Mouse (Mus musculus) MEL (cell line): ENCODE results near the gene Fam217b. TPM values are rescaled to one million over a fixed set of nuclear protein-coding genes. Genes with fewer than 3 reads are reported as not detected.

Experiments
- DNase-seq: peaks from one replicate; pipeline ENCODE4 v3.0.0; 2011; ENCODE audit warnings: low read depth, low spot score
- H3K27ac ChIP-seq: 2 replicates; pipeline ENCODE4 v1.5.1; 2012; ENCODE audit warnings: low read depth, mild to moderate bottlenecking, control low read depth, low read length, moderate library complexity; ENCODE audit not compliant: control insufficient read depth
- H3K27me3 ChIP-seq, 2 experiments: fragments of 150-350 bp in 1 of 2; sonication (generic) in 1 of 2; 2 replicates each; pipeline ENCODE4 v1.6.1; 2012; ENCODE audit warnings: low read length in 2 of 2, mild to moderate bottlenecking in 2 of 2, improper control_type of control experiment in 1 of 2, moderate library complexity in 1 of 2; ENCODE audit not compliant: insufficient read depth in 2 of 2, control insufficient read depth in 1 of 2
- H3K36me3 ChIP-seq, 2 experiments: 2 replicates each; pipeline ENCODE4 v1.6.1; 2012 to 2014; ENCODE audit warnings: low read length in 2 of 2, improper control_type of control experiment in 1 of 2, inconsistent platforms in 1 of 2, mild to moderate bottlenecking in 1 of 2; ENCODE audit not compliant: insufficient read depth in 2 of 2, control insufficient read depth in 1 of 2
- H3K4me1 ChIP-seq, 2 experiments: fragments of 150-350 bp in 1 of 2; sonication (generic) in 1 of 2; 2 replicates each; pipeline ENCODE4 v1.6.1; 2012; ENCODE audit warnings: low read length in 2 of 2, improper control_type of control experiment in 1 of 2, mild to moderate bottlenecking in 1 of 2; ENCODE audit not compliant: insufficient read depth in 2 of 2, control insufficient read depth in 1 of 2
- H3K4me3 ChIP-seq, 2 experiments: fragments of 150-350 bp in 1 of 2; sonication (generic) in 1 of 2; 2 replicates each; pipeline ENCODE4 v1.5.1; 2012; ENCODE audit warnings: low read depth in 2 of 2, low read length in 2 of 2, mild to moderate bottlenecking in 2 of 2, moderate library complexity in 2 of 2, control low read depth in 1 of 2, improper control_type of control experiment in 1 of 2; ENCODE audit not compliant: control insufficient read depth in 1 of 2, insufficient read depth in 1 of 2
- H3K79me2 ChIP-seq: 2 replicates; pipeline ENCODE4 v1.6.1; 2012; ENCODE audit warnings: mild to moderate bottlenecking, low read length, moderate library complexity; ENCODE audit not compliant: control insufficient read depth, poor library complexity, insufficient read depth
- H3K9ac ChIP-seq: 2 replicates; pipeline ENCODE4 v1.6.1; 2012; ENCODE audit warnings: low read depth, mild to moderate bottlenecking, control low read depth, low read length, moderate library complexity; ENCODE audit not compliant: control insufficient read depth, poor library complexity, severe bottlenecking
- H3K9me3 ChIP-seq: fragments of 150-350 bp; sonication (generic); replicated peaks from 2 replicates; pipeline ENCODE4 v1.6.1; 2012; ENCODE audit warnings: mild to moderate bottlenecking, low read length, improper control_type of control experiment, moderate library complexity; ENCODE audit not compliant: insufficient read depth
- BHLHE40 ChIP-seq: IDR thresholded peaks from 2 replicates; pipeline ENCODE4 v1.6.1; 2012; ENCODE audit warnings: low read depth, mild to moderate bottlenecking, inconsistent platforms, low read length, improper control_type of control experiment, borderline replicate concordance
- CHD2 ChIP-seq: IDR thresholded peaks from 2 replicates; pipeline ENCODE4 v1.6.1; 2011; ENCODE audit warnings: low read length, improper control_type of control experiment
- EP300 ChIP-seq, 2 experiments: IDR thresholded peaks; 2 replicates each; pipeline ENCODE4 v1.6.1; 2011; ENCODE audit warnings: improper control_type of control experiment in 2 of 2, low read length in 2 of 2, low read depth in 1 of 2, mild to moderate bottlenecking in 1 of 2
- HCFC1 ChIP-seq: IDR thresholded peaks from 2 replicates; pipeline ENCODE4 v1.6.1; 2012; ENCODE audit warnings: low read depth, mild to moderate bottlenecking, inconsistent platforms, low read length, improper control_type of control experiment, moderate library complexity
- KAT2A ChIP-seq: conservative IDR thresholded peaks from 2 replicates; pipeline ENCODE4 v1.6.1; 2012; ENCODE audit warnings: low read depth, low read length, improper control_type of control experiment, inconsistent platforms
- MAFK ChIP-seq: IDR thresholded peaks from 2 replicates; pipeline ENCODE4 v1.6.1; 2011; ENCODE audit warnings: low read depth, mild to moderate bottlenecking, low read length, improper control_type of control experiment, borderline replicate concordance
- MAZ ChIP-seq: IDR thresholded peaks from 2 replicates; pipeline ENCODE4 v1.6.1; 2012; ENCODE audit warnings: low read depth, mild to moderate bottlenecking, inconsistent platforms, low read length, improper control_type of control experiment
- MEF2A ChIP-seq: IDR thresholded peaks from 2 replicates; pipeline ENCODE4 v1.6.1; 2014; ENCODE audit warnings: low read depth, mild to moderate bottlenecking, inconsistent platforms, low read length, improper control_type of control experiment; ENCODE audit not compliant: poor library complexity, insufficient replicate concordance, severe bottlenecking; ENCODE audit errors: extremely low read depth
- MXI1 ChIP-seq: IDR thresholded peaks from 2 replicates; pipeline ENCODE4 v1.6.1; 2011; ENCODE audit warnings: mild to moderate bottlenecking, low read depth, low read length, improper control_type of control experiment
- MYC ChIP-seq: IDR thresholded peaks from 2 replicates; pipeline ENCODE4 v1.6.1; 2011; ENCODE audit warnings: low read depth, mild to moderate bottlenecking, low read length, improper control_type of control experiment, moderate library complexity
- NELFE ChIP-seq: IDR thresholded peaks from 2 replicates; pipeline ENCODE4 v1.6.1; 2011; ENCODE audit warnings: low read depth, low read length, improper control_type of control experiment
- NRF1 ChIP-seq: IDR thresholded peaks from 2 replicates; pipeline ENCODE4 v1.6.1; 2014; ENCODE audit warnings: low read depth, mild to moderate bottlenecking, inconsistent platforms, low read length, improper control_type of control experiment, moderate library complexity; ENCODE audit not compliant: poor library complexity, insufficient read depth, severe bottlenecking
- POLR2AphosphoS2 ChIP-seq: IDR thresholded peaks from 2 replicates; pipeline ENCODE4 v1.6.1; 2011; ENCODE audit warnings: low read length, improper control_type of control experiment
- POLR2AphosphoS5 ChIP-seq: IDR thresholded peaks from 2 replicates; pipeline ENCODE4 v1.6.1; 2012; ENCODE audit warnings: low read depth, borderline replicate concordance, mild to moderate bottlenecking, inconsistent platforms, low read length, moderate library complexity, mixed read lengths
- TAL1 ChIP-seq: IDR thresholded peaks from 2 replicates; pipeline ENCODE4 v1.6.1; 2012; ENCODE audit warnings: mild to moderate bottlenecking, inconsistent platforms, low read length, moderate library complexity, mixed read lengths
- TBP ChIP-seq: IDR thresholded peaks from 2 replicates; pipeline ENCODE4 v1.8.0; 2011; ENCODE audit warnings: low read depth, low read length, improper control_type of control experiment
- USF2 ChIP-seq, 2 experiments: IDR thresholded peaks; 2 replicates each; pipeline ENCODE4 v1.6.1; 2011 to 2012; ENCODE audit warnings: improper control_type of control experiment in 2 of 2, low read length in 2 of 2, borderline replicate concordance in 1 of 2, inconsistent platforms in 1 of 2, low read depth in 1 of 2, mild to moderate bottlenecking in 1 of 2; ENCODE audit not compliant: insufficient read depth in 1 of 2
- ZC3H11A ChIP-seq: IDR thresholded peaks from 2 replicates; pipeline ENCODE4 v1.6.1; 2012; ENCODE audit warnings: low read depth, mild to moderate bottlenecking, inconsistent platforms, low read length, improper control_type of control experiment
- ZKSCAN1 ChIP-seq: IDR thresholded peaks from 2 replicates; pipeline ENCODE4 v1.6.1; 2012; ENCODE audit warnings: low read depth, mild to moderate bottlenecking, inconsistent platforms, low read length, improper control_type of control experiment, moderate library complexity
- ZNF384 ChIP-seq: IDR thresholded peaks from 2 replicates; pipeline ENCODE4 v1.6.1; 2012; ENCODE audit warnings: low read depth, mild to moderate bottlenecking, inconsistent platforms, low read length, improper control_type of control experiment
- polyA plus RNA-seq, 2 experiments: library from polyadenylated mRNA; stranded (reverse) in 1 of 2; unstranded in 1 of 2; fragments of >175 nt in 1 of 2; fragments of >200 nt in 1 of 2; gene quantifications; 2 replicates each; pipeline versions ENCODE4 v1.2.1 to v1.2.4; 2012; ENCODE audit warnings: low replicate concordance in 2 of 2, low read depth in 1 of 2; ENCODE audit not compliant: insufficient read length in 2 of 2, insufficient read depth in 1 of 2, missing spikeins in 1 of 2
- total RNA-seq: library from RNA; depleted of rRNA; stranded (reverse); fragments of 300-350 nt; gene quantifications from 2 replicates; pipeline ENCODE4 v1.2.3, GENCODE M21; 2012

The Fam217b gene
- total and polyA plus RNA-seq, 3 experiments, result not detected

GRCm38 (mm10) chr2:178437311-178437710 lies 23.0 kb downstream of the Fam217b start:
- H3K27ac ChIP-seq, result no peak overlapping the region
- no peaks in the 10 kb centered on the region for H3K27me3 ChIP-seq
- no peak for DNase-seq
- no peak for TF ChIP-seq ZNF384
- no peak overlapping the region for H3K9ac ChIP-seq
- no peaks in the 10 kb centered on the region for H3K9me3 ChIP-seq
- no peak overlapping the region for H3K4me3 ChIP-seq
- H3K4me1 ChIP-seq, result no peaks in the 10 kb centered on the region
- no peaks in the 10 kb centered on the region for H3K36me3 ChIP-seq
- H3K79me2 ChIP-seq, result no peaks in the 10 kb centered on the region

GRCm38 (mm10) chr2:178449386-178449785 lies 35.1 kb downstream of the Fam217b start:
- Histone ChIP-seq H3K4me1 (no peaks in the 10 kb centered on the region), H3K9ac (no peak overlapping the region), H3K27me3 (no peaks in the 10 kb centered on the region), H3K36me3 (no peaks in the 10 kb centered on the region), H3K79me2 (no peaks in the 10 kb centered on the region), H3K4me3 (no peak overlapping the region), H3K9me3 (no peaks in the 10 kb centered on the region; the same call in 1 of the 2 replicates), H3K27ac (no peak overlapping the region)
- DNase-seq, result no peak
- TF ChIP-seq CHD2, result no peak
- TF ChIP-seq EP300 (IDR thresholded peaks at IDR 0.05; ENCODE audit: low read depth in 1 of 2, low read length in 2 of 2), result no peak
- no peak for TF ChIP-seq TBP
- no peak for TF ChIP-seq ZKSCAN1
- no peak for TF ChIP-seq MXI1
- no peak for TF ChIP-seq TAL1
- no peak for TF ChIP-seq MYC
- no peak for TF ChIP-seq POLR2AphosphoS5
- TF ChIP-seq BHLHE40, result no peak
- TF ChIP-seq NELFE, result no peak
- TF ChIP-seq MEF2A, result no peak
- no peak for TF ChIP-seq MAZ
- TF ChIP-seq HCFC1, result no peak
- no peak for TF ChIP-seq MAFK
- no peak for TF ChIP-seq NRF1
- TF ChIP-seq ZC3H11A, result no peak
- no peak for TF ChIP-seq KAT2A
- no peak for TF ChIP-seq USF2 (IDR thresholded peaks at IDR 0.05; ENCODE audit: borderline replicate concordance in 1 of 2, insufficient read depth in 1 of 2, low read depth in 1 of 2, low read length in 2 of 2)
- TF ChIP-seq POLR2AphosphoS2, result no peak
